Mouse (Mus musculus) c-Kit-positive CD71-positive TER-119-positive erythroid progenitor cells, embryonic 14.5 days (primary cell): ENCODE results near the gene Trpm1.

ENCODE experiments used
- DNase-seq: peaks from one replicate; pipeline ENCODE4 v3.0.0-alpha.2; 2013; ENCODE audit warnings: low spot score

The Trpm1 gene

DNA sequence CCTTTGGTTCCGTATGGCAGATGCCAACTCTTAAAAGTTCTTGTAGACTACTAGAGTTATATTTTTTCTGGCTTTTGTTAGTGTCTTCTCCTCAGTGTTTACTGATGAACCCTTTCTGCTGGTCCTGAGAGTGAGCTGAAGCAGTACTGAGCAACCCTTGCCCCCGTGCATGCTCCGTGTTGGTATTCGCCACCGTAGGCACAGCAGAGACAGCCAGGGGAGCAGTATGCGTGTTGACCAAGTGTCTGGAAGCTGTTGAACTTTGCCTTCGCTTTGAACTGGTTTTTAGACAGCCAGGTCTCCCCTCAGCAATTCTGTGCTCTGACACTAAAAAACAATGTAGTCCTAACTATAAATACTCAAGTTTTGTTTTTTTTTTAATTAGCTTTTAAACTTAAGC lies 135.8 kb downstream of the Trpm1 start:
- no peak for DNase-seq

DNA sequence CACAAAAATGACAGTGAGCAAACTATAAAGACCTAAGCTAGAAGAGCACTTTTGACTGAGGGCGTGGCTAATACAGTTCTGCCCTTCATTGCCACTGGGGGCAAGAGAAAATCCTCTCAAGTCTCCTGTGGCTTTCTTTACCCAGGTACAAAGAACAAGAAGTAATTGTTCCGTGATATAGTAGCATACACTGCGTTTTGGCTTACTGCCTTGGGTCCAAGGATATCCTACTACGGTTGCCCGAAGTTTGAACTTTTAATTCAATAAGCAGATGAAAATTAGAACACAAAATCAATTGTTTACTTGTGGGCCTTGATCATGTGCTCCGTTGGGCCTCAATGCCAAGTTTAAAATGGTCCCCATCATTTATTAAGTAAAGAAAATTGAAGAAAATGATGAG lies 136.8 kb downstream of the Trpm1 start:
- DNase-seq, result no peak

DNA sequence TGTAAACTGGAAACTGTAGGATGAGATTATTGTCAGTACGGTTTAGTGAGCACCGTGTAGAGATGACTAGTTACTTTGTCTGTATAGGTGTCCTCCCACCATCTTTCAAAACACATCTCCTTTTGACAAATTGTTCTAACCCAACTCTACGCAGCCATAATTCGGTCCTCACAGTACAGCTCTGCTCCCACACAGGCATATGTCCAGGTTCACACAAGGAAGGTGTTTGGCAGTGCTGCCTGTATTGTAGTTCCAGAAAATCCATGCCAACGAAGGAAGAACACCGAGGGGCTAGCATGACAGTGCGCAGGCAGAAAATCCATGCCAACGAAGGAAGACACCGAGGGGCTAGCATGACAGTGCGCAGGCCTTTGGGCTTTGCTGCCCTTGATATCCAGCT lies 138.1 kb downstream of the Trpm1 start:
- no peak for DNase-seq

DNA sequence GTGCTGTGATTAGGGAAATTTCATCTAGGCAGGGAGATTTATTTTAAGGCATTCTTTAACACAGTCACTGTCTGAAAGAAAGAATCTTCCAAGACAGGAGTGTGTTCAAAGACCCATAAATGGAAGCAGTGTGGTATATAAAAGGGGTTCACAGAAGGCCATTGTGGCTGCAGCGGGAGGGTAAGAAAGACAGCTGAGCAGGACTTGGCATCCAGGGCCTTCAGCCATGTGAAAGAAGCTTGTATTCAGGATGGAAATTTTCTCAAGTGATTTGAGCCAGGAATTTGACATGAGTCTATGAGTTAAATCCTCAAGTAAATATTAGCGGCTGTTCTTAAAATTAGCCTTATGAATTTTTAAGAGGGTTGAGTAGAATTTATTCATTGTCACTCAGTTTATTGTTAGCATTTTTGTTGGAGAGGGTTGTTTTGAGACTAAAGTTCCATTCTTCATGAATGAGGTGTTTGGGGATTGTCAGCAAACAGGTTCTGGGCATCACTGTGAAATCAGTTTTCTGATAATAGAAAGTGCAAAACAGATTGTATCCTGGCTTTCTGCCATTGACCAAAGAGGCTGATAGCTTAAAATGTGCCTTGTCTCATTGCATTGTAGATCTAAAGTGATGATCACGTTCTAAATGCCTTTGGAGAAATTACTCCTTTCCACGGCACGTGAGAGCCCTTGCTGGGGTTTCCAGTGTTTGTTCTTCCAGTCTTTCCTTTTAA lies 142.8 kb downstream of the Trpm1 start:
- no peak for DNase-seq

DNA sequence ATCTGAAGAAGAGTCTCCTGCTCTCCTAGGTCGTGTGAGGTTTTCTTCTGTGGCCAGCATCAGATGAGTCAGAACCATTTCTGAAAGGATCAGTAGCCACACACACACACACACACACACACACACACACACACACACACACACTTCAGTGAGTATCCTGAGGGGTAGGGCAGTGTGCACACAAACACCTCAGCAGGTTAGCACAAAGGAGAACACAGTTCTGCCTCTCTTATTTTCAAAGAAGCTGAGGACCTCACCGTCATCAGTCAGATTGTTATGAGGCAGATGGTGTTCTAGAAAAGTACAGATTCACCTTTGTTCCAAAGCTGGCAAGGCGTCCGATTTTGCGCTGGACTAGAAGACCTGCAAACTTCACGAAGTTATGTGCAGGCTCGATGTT lies 156.6 kb downstream of the Trpm1 start:
- DNase-seq, result no peak

DNA sequence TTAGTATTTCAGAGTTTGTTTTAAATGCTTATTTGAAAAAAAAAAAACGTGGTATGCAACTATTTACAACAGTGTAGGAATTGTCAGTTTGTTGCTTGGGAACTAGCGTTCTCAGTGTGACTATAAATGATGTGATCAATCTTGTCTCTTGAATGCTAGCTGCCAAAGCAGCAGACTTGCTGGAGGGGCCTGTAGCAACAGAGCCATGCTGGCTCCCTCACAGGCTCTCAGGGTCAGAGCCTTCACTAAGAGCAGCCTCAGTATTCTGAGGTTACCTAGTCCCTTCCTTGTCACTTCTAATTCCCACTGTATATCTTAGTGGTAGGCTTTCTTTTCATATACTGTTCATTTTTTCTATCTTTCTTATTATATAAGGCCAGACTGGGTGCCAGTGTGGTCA lies 157.1 kb downstream of the Trpm1 start:
- DNase-seq, result no peak

DNA sequence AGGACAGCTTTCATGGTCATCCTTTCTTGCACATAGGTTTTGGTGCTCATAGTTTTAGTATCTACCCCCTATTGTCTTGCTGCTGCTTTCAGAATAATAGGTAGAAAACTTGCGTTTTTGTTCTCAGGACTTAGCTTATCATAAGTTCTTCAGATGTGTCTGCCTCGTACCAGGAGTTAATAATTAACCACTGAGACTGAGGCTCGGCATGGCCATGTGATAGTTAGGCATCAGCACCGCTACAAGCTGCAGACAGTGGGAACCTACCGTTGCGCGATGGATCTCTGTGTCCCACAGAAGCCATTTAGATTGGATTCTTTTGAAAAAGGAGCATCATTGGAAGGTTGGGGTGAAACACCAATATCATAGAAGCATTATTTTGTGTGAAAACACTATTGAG lies 159.2 kb downstream of the Trpm1 start:
- no peak for DNase-seq
